Mouse (Mus musculus) myocyte (in vitro differentiated cells): ENCODE data around the gene Olfr597. TPM values are rescaled to one million over a fixed set of nuclear protein-coding genes. Genes with fewer than 3 reads are reported as not detected.
"Not testable (repeated sequence)": the region's sequence is repeated elsewhere in the genome, so short reads cannot be mapped to it uniquely, and the experiment has no call there.

Experiments
- H3K27me3 ChIP-seq: one replicate; pipeline ENCODE4 v1.6.1; 2011; ENCODE audit not compliant: control insufficient read depth, insufficient read depth, insufficient read length
- H3K36me3 ChIP-seq: one replicate; pipeline ENCODE4 v1.6.1; 2011; ENCODE audit not compliant: control insufficient read depth, insufficient read depth
- H3K4me2 ChIP-seq: one replicate; pipeline ENCODE4 v1.6.1; 2011; ENCODE audit warnings: low read depth, control low read depth
- H3K4me3 ChIP-seq: one replicate; pipeline ENCODE4 v1.5.1; 2011; ENCODE audit warnings: mild to moderate bottlenecking, control low read depth, moderate library complexity
- H3K79me2 ChIP-seq: one replicate; pipeline ENCODE4 v1.6.1; 2011; ENCODE audit not compliant: control insufficient read depth, insufficient read depth
- H3ac ChIP-seq: one replicate; pipeline ENCODE4 v1.6.1; 2011; ENCODE audit not compliant: control insufficient read depth, insufficient read length
- CEBPB ChIP-seq: IDR thresholded peaks from 2 replicates; pipeline ENCODE4 v1.6.1; 2011; ENCODE audit warnings: mild to moderate bottlenecking, moderate library complexity; ENCODE audit not compliant: poor library complexity, insufficient read depth, severe bottlenecking
- E2F4 ChIP-seq: IDR thresholded peaks from one replicate; pipeline ENCODE4 v1.6.1; 2011; ENCODE audit warnings: mild to moderate bottlenecking, control low read depth, moderate library complexity; ENCODE audit not compliant: insufficient read depth
- MAX ChIP-seq: IDR thresholded peaks from one replicate; pipeline ENCODE4 v1.6.1; 2011; ENCODE audit warnings: low read depth, mild to moderate bottlenecking, control low read depth
- MYOD1 ChIP-seq, 3 experiments: IDR thresholded peaks; one replicate each; pipeline ENCODE4 v1.6.1; 2011; ENCODE audit warnings: control low read depth in 2 of 3, low read depth in 2 of 3, mild to moderate bottlenecking in 2 of 3, moderate library complexity in 1 of 3; ENCODE audit not compliant: insufficient read length in 2 of 3, control insufficient read depth in 1 of 3
- MYOG ChIP-seq, 3 experiments: IDR thresholded peaks; one replicate each; pipeline ENCODE4 v1.6.1; 2011; ENCODE audit warnings: control low read depth in 2 of 3, low read depth in 2 of 3, mild to moderate bottlenecking in 2 of 3; ENCODE audit not compliant: insufficient read length in 2 of 3, control insufficient read depth in 1 of 3, insufficient read depth in 1 of 3
- POLR2A ChIP-seq: IDR thresholded peaks from one replicate; pipeline ENCODE4 v1.6.1; 2011; ENCODE audit warnings: low read depth, mild to moderate bottlenecking, control low read depth, moderate library complexity; ENCODE audit not compliant: insufficient read length
- POLR2AphosphoS2 ChIP-seq: IDR thresholded peaks from one replicate; pipeline ENCODE4 v1.6.1; 2011; ENCODE audit warnings: low read depth, control low read depth; ENCODE audit not compliant: insufficient read length
- REST ChIP-seq: IDR thresholded peaks from one replicate; pipeline ENCODE4 v1.6.1; 2011; ENCODE audit warnings: mild to moderate bottlenecking, control low read depth, moderate library complexity; ENCODE audit not compliant: insufficient read depth, insufficient read length
- SRF ChIP-seq: IDR thresholded peaks from one replicate; pipeline ENCODE4 v1.6.1; 2011; ENCODE audit warnings: low read depth; ENCODE audit not compliant: control insufficient read depth, insufficient read length
- TCF12 ChIP-seq: IDR thresholded peaks from one replicate; pipeline ENCODE4 v1.6.1; 2011; ENCODE audit warnings: mild to moderate bottlenecking, control low read depth; ENCODE audit not compliant: poor library complexity, insufficient read depth, severe bottlenecking
- TCF3 ChIP-seq: IDR thresholded peaks from one replicate; pipeline ENCODE4 v1.6.1; 2011; ENCODE audit warnings: low read depth, control low read depth; ENCODE audit not compliant: insufficient read length
- USF1 ChIP-seq: IDR thresholded peaks from one replicate; pipeline ENCODE4 v1.6.1; 2011; ENCODE audit warnings: low read depth, mild to moderate bottlenecking, control low read depth, moderate library complexity
- polyA plus RNA-seq: library from polyadenylated mRNA; unstranded; fragments of >200 nt; fragmentation: generic; extraction: Trizol; gene quantifications from one replicate; pipeline ENCODE4 v1.2.1, GENCODE M21; 2012; ENCODE audit warnings: missing spikeins

Gene Olfr597
- polyA plus RNA-seq: not detected

- H3K36me3 ChIP-seq, H3ac ChIP-seq, H3K4me2 ChIP-seq, H3K27me3 ChIP-seq, H3K4me3 ChIP-seq, H3K79me2 ChIP-seq: not testable (repeated sequence)
Measured at GRCm38 (mm10) chr7:103316015-103316414, at the start of gene Olfr597. TSS of gene Olfr597 (plus strand) at chr7:103316315.

GRCm38 (mm10) chr7:103305348-103305747 is 10.8 kb upstream of the Olfr597 start, which contains the start of gene Olfr596:
TSS of gene Olfr596 (plus strand) at chr7:103305648.
- H3K4me2 ChIP-seq, H3K36me3 ChIP-seq, H3K27me3 ChIP-seq, H3K79me2 ChIP-seq, H3K4me3 ChIP-seq, H3ac ChIP-seq: not testable (repeated sequence)

- no peaks in the 10 kb centered on the region for H3K36me3 ChIP-seq
- H3ac ChIP-seq: no peak within 1 kb of the TSS
- H3K27me3 ChIP-seq: no peaks in the 10 kb centered on the region
- no peak within 1 kb of the TSS for H3K4me3 ChIP-seq
- TF ChIP-seq MAX: no peak
- TF ChIP-seq POLR2AphosphoS2: no peak
- no peak for TF ChIP-seq CEBPB
- no peak for TF ChIP-seq TCF3
- no peak for TF ChIP-seq MYOD1 (IDR thresholded peaks at IDR 0.05; ENCODE audit: control insufficient read depth in 1 of 3, insufficient read length in 2 of 3, low read depth in 2 of 3)
- no peak for TF ChIP-seq POLR2A
- no peak for TF ChIP-seq TCF12
- TF ChIP-seq SRF: no peak
- no peaks in the 10 kb centered on the region for H3K79me2 ChIP-seq
- no peak within 1 kb of the TSS for H3K4me2 ChIP-seq
Measured at GRCm38 (mm10) chr7:103323268-103323667, 7.2 kb downstream of the Olfr597 start, which contains the start of gene Olfr598. TSS of gene Olfr598 (plus strand) at chr7:103323568.

- no peak within 1 kb of the TSS for H3ac ChIP-seq
- H3K27me3 ChIP-seq: no peaks in the 10 kb centered on the region
- no peaks in the 10 kb centered on the region for H3K79me2 ChIP-seq
- TF ChIP-seq MYOD1 (IDR thresholded peaks at IDR 0.05; ENCODE audit: control insufficient read depth in 1 of 3, insufficient read length in 2 of 3, low read depth in 2 of 3) (no peak), TCF12 (no peak), TCF3 (no peak), E2F4 (no peak), POLR2A (no peak), MAX (no peak), CEBPB (no peak), REST (no peak), USF1 (no peak), SRF (no peak), POLR2AphosphoS2 (no peak), MYOG (IDR thresholded peaks at IDR 0.05; ENCODE audit: control insufficient read depth in 1 of 3, insufficient read depth in 1 of 3, insufficient read length in 2 of 3, low read depth in 2 of 3) (no peak)
- H3K4me2 ChIP-seq: no peak within 1 kb of the TSS
- no peak within 1 kb of the TSS for H3K4me3 ChIP-seq
- H3K36me3 ChIP-seq: no peaks in the 10 kb centered on the region
Measured at GRCm38 (mm10) chr7:103335617-103336016, 19.5 kb downstream of the Olfr597 start, which contains the start of gene Olfr599. TSS of gene Olfr599 (plus strand) at chr7:103335917.

- Histone ChIP-seq H3K36me3 (no peaks in the 10 kb centered on the region), H3ac (no peak within 1 kb of the TSS), H3K27me3 (no peaks in the 10 kb centered on the region), H3K4me3 (no peak within 1 kb of the TSS), H3K4me2 (no peak within 1 kb of the TSS), H3K79me2 (no peaks in the 10 kb centered on the region)
- TF ChIP-seq POLR2A (no peak), CEBPB (no peak), MYOG (IDR thresholded peaks at IDR 0.05; ENCODE audit: control insufficient read depth in 1 of 3, insufficient read depth in 1 of 3, insufficient read length in 2 of 3, low read depth in 2 of 3) (no peak), TCF12 (no peak), E2F4 (no peak), POLR2AphosphoS2 (no peak), MYOD1 (IDR thresholded peaks at IDR 0.05; ENCODE audit: control insufficient read depth in 1 of 3, insufficient read length in 2 of 3, low read depth in 2 of 3) (no peak), SRF (no peak), USF1 (no peak), REST (no peak), MAX (no peak), TCF3 (no peak)
Measured at GRCm38 (mm10) chr7:103349569-103349968, 33.5 kb downstream of the Olfr597 start, which contains the start of gene Olfr600. TSS of gene Olfr600 (minus strand) at chr7:103349669.
